Mouse (Mus musculus): ENCODE measurements around the gene Afg1l. TPM values are rescaled to one million over a fixed set of nuclear protein-coding genes. Genes with fewer than 3 reads are reported as not detected.

Afg1l gene
- polyA plus RNA-seq, 1 experiment from 2014 or later = 9.2 TPM

DNA sequence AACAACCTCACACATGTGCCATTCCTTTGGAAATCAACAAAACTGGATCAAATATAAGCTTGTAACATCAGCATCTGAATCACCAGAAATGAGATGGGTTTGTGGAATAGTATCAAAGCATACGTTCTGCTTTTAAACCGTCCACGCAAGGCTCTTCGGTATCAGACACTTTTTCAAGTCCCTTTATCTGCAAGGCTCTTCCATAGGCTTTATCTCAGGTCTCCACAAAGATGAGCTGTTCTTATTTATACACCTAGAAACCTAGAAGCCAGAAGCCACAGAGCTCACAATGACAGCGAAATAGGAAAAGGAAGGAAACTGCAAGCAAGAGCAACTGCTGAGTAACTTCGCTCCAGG is 205.0 kb downstream of the Afg1l start:
- Histone ChIP-seq H3K9ac (ENCODE audit: low read depth, low read length) (0 out of 2 replicates have a peak overlapping the region, but pooled peaks have one; percentile 31), H3K4me3 (ENCODE audit: low read depth, low read length) (0 out of 2 replicates have a peak overlapping the region, but pooled peaks have one; percentile 11), H3K4me2 (ENCODE audit: low read length) (peak overlapping the region; percentile 97; the same call in 1 of the 2 replicates), H3K4me1 (ENCODE audit: control insufficient read depth, insufficient read depth, low read length) (peaks cover 23% of the 10 kb centered on the region), H3K27ac (ENCODE audit: low read length) (no peak overlapping the region), H3K36me3 (ENCODE audit: control insufficient read depth, insufficient read depth, low read length) (no peaks in the 10 kb centered on the region), H3K27me3 (ENCODE audit: control insufficient read depth, insufficient read depth, low read depth, low read length) (no peaks in the 10 kb centered on the region; the same call in 1 of the 2 replicates), H3K9me3 (replicated peaks; ENCODE audit: control insufficient read depth, low read length, poor library complexity, severe bottlenecking) (no peaks in the 10 kb centered on the region)
- WGBS = 65% methylated on average over 6 of the region's 6 CpGs
- no peak for ATAC-seq

DNA sequence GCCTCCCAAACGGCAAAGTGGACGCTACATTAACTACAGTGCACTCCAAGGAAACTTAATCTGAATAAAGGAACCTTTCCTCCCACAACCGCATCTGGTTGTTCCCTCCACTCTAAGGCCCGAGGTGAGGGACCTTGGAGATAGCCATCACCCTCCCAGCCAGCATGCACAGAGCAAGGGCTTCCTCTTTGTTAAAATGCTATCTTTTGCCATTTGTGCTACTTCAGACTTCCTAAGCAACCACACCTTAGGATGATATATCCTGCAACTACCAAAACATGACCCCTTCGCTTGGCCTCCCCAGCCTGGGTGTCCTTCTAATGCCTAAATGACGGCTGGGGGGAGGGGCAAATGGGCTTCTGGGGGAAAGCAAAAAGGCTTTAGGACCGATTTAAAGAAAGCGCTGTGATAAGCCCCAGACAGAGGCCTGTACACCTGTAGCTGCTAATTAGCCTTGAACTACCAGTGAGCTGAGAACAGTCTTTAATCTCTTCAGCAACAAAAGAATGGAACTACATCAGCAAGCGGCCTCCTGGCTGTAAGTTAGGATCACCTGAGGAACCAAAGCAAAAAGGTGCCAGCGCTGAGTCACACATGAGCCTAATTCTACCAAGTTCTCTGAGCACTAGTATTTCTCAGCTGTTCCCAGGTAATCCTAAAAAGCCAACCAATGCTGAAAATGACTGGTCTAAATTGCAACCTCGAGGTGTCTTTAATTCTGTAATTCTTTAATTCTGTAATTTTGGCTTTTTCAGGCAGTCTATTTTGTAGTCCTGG is 206.7 kb downstream of the Afg1l start:
- Histone ChIP-seq H3K4me1 (ENCODE audit: control insufficient read depth, insufficient read depth, low read length) (peaks cover 23% of the 10 kb centered on the region), H3K9ac (ENCODE audit: low read depth, low read length) (no peak overlapping the region), H3K36me3 (ENCODE audit: control insufficient read depth, insufficient read depth, low read length) (no peaks in the 10 kb centered on the region), H3K27ac (ENCODE audit: low read length) (no peak overlapping the region), H3K27me3 (ENCODE audit: control insufficient read depth, insufficient read depth, low read depth, low read length) (no peaks in the 10 kb centered on the region; the same call in 1 of the 2 replicates), H3K4me3 (ENCODE audit: low read depth, low read length) (no peak overlapping the region), H3K4me2 (ENCODE audit: low read length) (no peak overlapping the region), H3K9me3 (replicated peaks; ENCODE audit: control insufficient read depth, low read length, poor library complexity, severe bottlenecking) (no peaks in the 10 kb centered on the region)
- no peak for ATAC-seq
- WGBS = 59% methylated on average over 11 of the region's 11 CpGs

DNA sequence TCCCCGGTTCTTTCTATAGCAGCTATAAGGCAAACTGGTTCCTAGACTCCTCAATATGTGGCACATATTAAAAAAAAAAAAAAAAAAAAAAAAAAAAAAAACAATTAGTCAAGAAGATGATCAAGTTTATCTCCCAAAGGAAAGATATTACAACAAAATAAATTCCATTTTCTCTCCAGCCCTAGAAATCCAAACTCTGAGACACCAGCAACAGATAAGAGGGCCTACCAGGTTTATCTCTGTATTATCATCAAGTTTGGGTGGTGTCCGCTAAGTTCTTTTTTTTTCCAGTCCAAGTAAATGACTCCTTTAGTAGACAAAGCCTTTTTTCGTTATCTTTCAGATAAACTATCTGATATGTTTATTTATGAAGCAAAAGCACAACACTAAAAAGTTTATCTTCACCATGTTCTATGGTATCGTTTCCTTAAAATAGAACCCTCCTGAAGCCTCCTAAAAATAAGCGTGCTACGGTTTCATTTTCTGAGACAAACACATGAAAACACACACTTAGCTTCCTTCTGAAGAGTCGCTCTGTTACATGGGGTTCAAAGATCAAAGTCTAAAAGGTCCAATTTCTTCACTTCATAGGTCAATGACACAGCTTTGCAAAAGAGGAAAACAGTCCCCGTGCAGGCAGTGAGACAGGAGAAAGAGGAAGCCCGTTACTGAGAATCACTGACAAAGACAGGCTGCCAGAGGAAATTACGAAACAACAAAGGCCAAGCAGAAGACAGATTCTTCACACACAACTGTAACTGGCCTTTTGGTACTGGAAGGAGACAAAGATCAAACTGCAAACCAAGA is 207.9 kb downstream of the Afg1l start:
- Histone ChIP-seq H3K36me3 (ENCODE audit: control insufficient read depth, insufficient read depth, low read length) (no peaks in the 10 kb centered on the region; the same call in 1 of the 2 replicates), H3K9ac (ENCODE audit: low read depth, low read length) (no peak overlapping the region), H3K27ac (ENCODE audit: low read length) (no peak overlapping the region), H3K27me3 (ENCODE audit: control insufficient read depth, insufficient read depth, low read depth, low read length) (no peaks in the 10 kb centered on the region; the same call in 1 of the 2 replicates), H3K4me1 (ENCODE audit: control insufficient read depth, insufficient read depth, low read length) (peaks cover 23% of the 10 kb centered on the region), H3K9me3 (replicated peaks; ENCODE audit: control insufficient read depth, low read length, poor library complexity, severe bottlenecking) (no peaks in the 10 kb centered on the region), H3K4me2 (ENCODE audit: low read length) (no peak overlapping the region), H3K4me3 (ENCODE audit: low read depth, low read length) (no peak overlapping the region)
- no peak for ATAC-seq
- WGBS = 66% methylated on average over 10 of the region's 10 CpGs

DNA sequence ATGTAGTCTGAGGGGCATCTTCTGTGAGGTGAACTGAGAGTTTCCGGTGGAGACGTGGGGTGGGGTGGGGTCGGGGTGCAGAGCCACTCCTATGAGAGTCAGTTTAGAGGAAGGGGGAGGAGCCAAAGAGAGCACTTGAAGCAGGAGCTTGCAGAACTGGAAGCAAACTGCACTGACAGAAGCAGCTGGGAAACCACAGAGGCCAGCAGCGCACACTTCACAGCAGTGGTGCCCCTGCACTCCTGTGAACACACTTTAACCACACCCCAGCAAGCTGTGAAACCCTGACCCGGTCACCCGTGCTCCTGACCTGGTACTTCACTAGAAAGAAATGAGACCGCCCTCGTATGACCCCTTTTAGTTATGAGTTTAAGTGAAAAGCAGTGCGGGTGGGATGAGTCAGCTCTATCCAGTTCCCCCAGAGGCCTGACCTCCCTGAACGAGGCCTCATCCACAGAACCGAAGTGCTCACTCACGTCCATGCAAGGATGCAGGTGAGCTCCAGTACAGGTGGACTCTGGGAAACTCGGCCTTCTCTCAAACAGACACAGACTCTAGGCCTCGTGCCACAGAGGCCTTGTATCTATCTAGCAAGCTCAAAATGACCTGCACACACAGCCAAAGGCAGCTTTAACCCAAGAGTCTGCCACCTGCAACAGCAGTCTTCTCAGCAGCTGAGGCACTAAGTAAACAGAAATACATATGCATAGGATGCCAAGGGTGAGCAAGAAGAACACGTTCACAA is 208.9 kb downstream of the Afg1l start:
- Histone ChIP-seq H3K4me1 (ENCODE audit: control insufficient read depth, insufficient read depth, low read length) (peaks cover 14% of the 10 kb centered on the region), H3K27ac (ENCODE audit: low read length) (no peak overlapping the region), H3K27me3 (ENCODE audit: control insufficient read depth, insufficient read depth, low read depth, low read length) (no peaks in the 10 kb centered on the region; the same call in 1 of the 2 replicates), H3K4me3 (ENCODE audit: low read depth, low read length) (no peak overlapping the region), H3K36me3 (ENCODE audit: control insufficient read depth, insufficient read depth, low read length) (no peaks in the 10 kb centered on the region; the same call in 1 of the 2 replicates), H3K9ac (ENCODE audit: low read depth, low read length) (no peak overlapping the region), H3K4me2 (ENCODE audit: low read length) (no peak overlapping the region), H3K9me3 (replicated peaks; ENCODE audit: control insufficient read depth, low read length, poor library complexity, severe bottlenecking) (no peaks in the 10 kb centered on the region)
- 78% methylated on average over 15 of the region's 15 CpGs for WGBS
- no peak for ATAC-seq

DNA sequence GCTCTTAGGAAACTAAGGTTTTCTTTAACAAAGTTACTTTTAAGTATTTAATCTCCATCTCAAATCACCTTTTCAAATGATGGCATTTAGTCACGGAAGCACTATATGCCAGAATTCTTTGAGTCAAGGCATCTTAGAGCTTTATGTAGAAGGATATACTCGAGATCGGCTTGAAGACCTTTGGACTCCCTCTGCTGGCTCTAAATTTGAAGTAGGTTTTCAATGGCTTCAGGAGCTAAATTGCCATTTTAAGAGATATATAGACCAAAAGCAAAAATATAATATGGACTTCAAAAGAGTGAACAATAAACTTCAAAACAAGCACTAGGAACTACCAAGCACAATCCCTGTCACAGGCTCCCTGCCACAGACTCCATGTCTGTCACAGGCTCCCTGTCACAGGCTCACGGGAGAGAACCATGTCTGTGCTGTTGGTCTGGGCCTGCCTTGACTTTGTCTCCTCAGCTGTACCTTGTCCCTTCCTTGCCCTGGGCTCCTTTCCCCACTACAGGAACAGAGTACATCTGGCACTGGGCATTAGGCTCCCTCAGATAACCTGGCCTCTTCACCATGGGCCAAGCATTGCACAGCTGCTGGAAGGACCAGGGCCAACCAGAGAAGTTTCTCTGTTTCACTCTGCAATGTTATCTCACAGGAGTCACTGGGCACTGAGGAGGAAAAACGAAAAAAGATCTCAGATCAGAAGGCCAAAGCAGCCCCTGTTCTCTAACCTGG is 210.4 kb downstream of the Afg1l start:
- Histone ChIP-seq H3K4me3 (ENCODE audit: low read depth, low read length) (no peak overlapping the region), H3K9ac (ENCODE audit: low read depth, low read length) (no peak overlapping the region), H3K27me3 (ENCODE audit: control insufficient read depth, insufficient read depth, low read depth, low read length) (no peaks in the 10 kb centered on the region), H3K27ac (ENCODE audit: low read length) (no peak overlapping the region), H3K9me3 (replicated peaks; ENCODE audit: control insufficient read depth, low read length, poor library complexity, severe bottlenecking) (no peaks in the 10 kb centered on the region), H3K4me2 (ENCODE audit: low read length) (no peak overlapping the region), H3K36me3 (ENCODE audit: control insufficient read depth, insufficient read depth, low read length) (no peaks in the 10 kb centered on the region; the same call in 1 of the 2 replicates), H3K4me1 (ENCODE audit: control insufficient read depth, insufficient read depth, low read length) (peaks cover 4% of the 10 kb centered on the region; the same call in 1 of the 2 replicates)
- WGBS = 77% methylated on average over 5 of the region's 5 CpGs
- ATAC-seq = no peak

DNA sequence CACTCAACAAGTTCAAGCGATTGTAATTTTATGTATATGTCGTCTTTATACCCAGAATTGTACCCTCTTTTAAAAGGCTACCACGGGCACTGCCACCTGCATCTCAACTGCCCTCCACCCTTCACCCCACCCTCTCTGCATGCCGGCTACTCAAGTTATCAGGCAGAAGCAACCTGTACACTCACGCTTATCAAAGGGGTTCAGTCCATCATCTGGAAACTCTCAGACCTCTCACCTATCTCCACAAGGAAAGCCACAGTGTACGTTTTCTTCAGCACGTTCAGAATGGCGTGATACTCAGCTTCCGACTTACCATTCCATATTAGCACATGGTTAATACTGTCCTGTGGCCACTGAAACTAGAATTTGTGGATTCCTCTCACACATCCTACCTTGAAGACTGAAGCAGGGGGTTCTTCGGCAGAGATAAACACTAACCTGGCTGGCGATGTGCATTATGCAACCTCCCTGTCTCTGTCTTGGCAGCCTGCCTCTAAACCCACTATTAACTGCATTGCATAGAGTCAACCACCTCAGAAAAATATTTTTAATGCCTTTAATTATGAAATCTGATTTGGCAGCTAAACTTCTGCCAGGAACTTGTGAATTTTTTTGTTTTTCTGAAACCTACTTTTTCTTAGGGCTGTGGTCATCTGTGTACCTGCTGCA is 213.2 kb downstream of the Afg1l start:
- WGBS = 92% methylated on average over 11 of the region's 11 CpGs

DNA sequence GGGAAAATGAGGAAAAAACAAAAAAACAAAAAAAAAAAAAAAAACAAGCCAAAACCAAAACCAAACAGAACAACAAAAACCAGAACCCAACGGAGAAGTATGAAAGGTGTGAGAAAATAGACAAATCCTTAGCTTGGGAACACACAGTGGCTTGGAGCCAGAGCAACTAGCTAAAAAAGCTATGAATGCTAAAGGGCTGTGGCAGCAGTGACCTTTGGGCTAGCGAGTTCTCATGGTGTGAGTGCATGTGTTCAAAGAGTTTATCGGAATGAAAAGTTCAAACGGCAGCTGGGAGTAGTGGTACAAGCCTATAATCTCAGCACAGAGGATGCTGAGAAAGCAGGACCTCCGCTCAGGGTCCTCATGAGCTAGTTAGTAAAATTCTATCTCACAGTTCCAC is 214.2 kb downstream of the Afg1l start:
- no peaks in the 10 kb centered on the region; the same call in 1 of the 2 replicates for H3K36me3 ChIP-seq (ENCODE audit: control insufficient read depth, insufficient read depth, low read length)
- H3K27ac ChIP-seq (ENCODE audit: low read length) = no peak overlapping the region
- no peak overlapping the region for H3K9ac ChIP-seq (ENCODE audit: low read depth, low read length)
- H3K4me3 ChIP-seq (ENCODE audit: low read depth, low read length) = no peak overlapping the region
- no peaks in the 10 kb centered on the region for H3K4me1 ChIP-seq (ENCODE audit: control insufficient read depth, insufficient read depth, low read length)
- no peaks in the 10 kb centered on the region for H3K27me3 ChIP-seq (ENCODE audit: control insufficient read depth, insufficient read depth, low read depth, low read length)
- no peaks in the 10 kb centered on the region for H3K9me3 ChIP-seq (replicated peaks; ENCODE audit: control insufficient read depth, low read length, poor library complexity, severe bottlenecking)
- no peak for ATAC-seq
- 87% methylated on average over 5 of the region's 5 CpGs for WGBS
- H3K4me2 ChIP-seq (ENCODE audit: low read length) = no peak overlapping the region

More for the DNA sequence above, 213.2 kb downstream of the Afg1l start:
- Histone ChIP-seq H3K9me3 (replicated peaks; ENCODE audit: control insufficient read depth, low read length, poor library complexity, severe bottlenecking) (no peaks in the 10 kb centered on the region), H3K36me3 (ENCODE audit: control insufficient read depth, insufficient read depth, low read length) (no peaks in the 10 kb centered on the region; the same call in 1 of the 2 replicates), H3K4me1 (ENCODE audit: control insufficient read depth, insufficient read depth, low read length) (no peaks in the 10 kb centered on the region), H3K27me3 (ENCODE audit: control insufficient read depth, insufficient read depth, low read depth, low read length) (no peaks in the 10 kb centered on the region), H3K4me3 (ENCODE audit: low read depth, low read length) (no peak overlapping the region), H3K4me2 (ENCODE audit: low read length) (no peak overlapping the region), H3K9ac (ENCODE audit: low read depth, low read length) (no peak overlapping the region), H3K27ac (ENCODE audit: low read length) (no peak overlapping the region)
- ATAC-seq = no peak

DNA sequence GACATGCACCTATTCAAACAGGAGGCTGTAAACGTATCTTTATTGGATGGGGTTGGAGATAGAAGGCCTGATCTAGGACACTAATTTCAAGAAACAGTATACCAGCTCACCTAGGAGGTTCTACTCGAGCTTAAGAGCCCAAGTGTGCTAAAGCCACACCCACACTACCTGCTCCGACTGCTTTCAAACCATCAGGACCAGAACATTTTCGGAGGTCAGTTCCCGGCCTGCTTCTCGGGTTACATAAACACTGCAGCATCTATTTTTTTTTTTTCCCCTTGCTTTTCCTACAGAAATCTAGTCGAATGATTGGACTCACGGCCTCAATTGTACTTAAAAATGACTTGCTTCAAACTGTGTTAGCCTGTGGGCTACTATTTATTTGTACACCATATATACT is 214.7 kb downstream of the Afg1l start:
- H3K9me3 ChIP-seq (replicated peaks; ENCODE audit: control insufficient read depth, low read length, poor library complexity, severe bottlenecking) = no peaks in the 10 kb centered on the region
- H3K4me2 ChIP-seq (ENCODE audit: low read length) = no peak overlapping the region
- H3K4me3 ChIP-seq (ENCODE audit: low read depth, low read length) = no peak overlapping the region
- no peaks in the 10 kb centered on the region for H3K4me1 ChIP-seq (ENCODE audit: control insufficient read depth, insufficient read depth, low read length)
- no peak overlapping the region for H3K9ac ChIP-seq (ENCODE audit: low read depth, low read length)
- no peaks in the 10 kb centered on the region for H3K27me3 ChIP-seq (ENCODE audit: control insufficient read depth, insufficient read depth, low read depth, low read length)
- WGBS = 90% methylated on average over 8 of the region's 8 CpGs
- H3K36me3 ChIP-seq (ENCODE audit: control insufficient read depth, insufficient read depth, low read length) = no peaks in the 10 kb centered on the region; the same call in 1 of the 2 replicates
- ATAC-seq = no peak
- no peak overlapping the region for H3K27ac ChIP-seq (ENCODE audit: low read length)
